Mouse (Mus musculus) liver, adult 2 months (tissue): ENCODE measurements around the gene Fgr. TPM values are rescaled to one million over a fixed set of nuclear protein-coding genes. Genes with fewer than 3 reads are reported as not detected.

Source experiments
- DNase-seq: peaks from one replicate; pipeline ENCODE4 v3.0.0-alpha.2; 2011; ENCODE audit warnings: low read depth, low spot score; ENCODE audit errors: extremely low read depth
- H3K27ac ChIP-seq: fragments of 200-500 bp; replicated peaks from 2 replicates; pipeline ENCODE4 v1.5.1; 2012; ENCODE audit warnings: low read depth, mild to moderate bottlenecking, control low read depth, inconsistent platforms, low read length; ENCODE audit not compliant: insufficient read depth
- H3K27me3 ChIP-seq: fragments of 200-500 bp; 2 replicates; pipeline ENCODE4 v1.6.1; 2012; ENCODE audit warnings: mild to moderate bottlenecking, moderate library complexity, low read length, inconsistent platforms; ENCODE audit not compliant: control insufficient read depth, insufficient read depth
- H3K36me3 ChIP-seq: fragments of 200-500 bp; 2 replicates; pipeline ENCODE4 v1.6.1; 2012; ENCODE audit warnings: low read length, inconsistent platforms; ENCODE audit not compliant: control insufficient read depth, insufficient read depth
- H3K4me1 ChIP-seq: fragments of 200-500 bp; 2 replicates; pipeline ENCODE4 v1.6.1; 2011; ENCODE audit warnings: low read length; ENCODE audit not compliant: control insufficient read depth, insufficient read depth
- H3K4me3 ChIP-seq: fragments of 200-500 bp; 2 replicates; pipeline ENCODE4 v1.5.1; 2011; ENCODE audit warnings: low read depth, mild to moderate bottlenecking, control low read depth, low read length, moderate library complexity; ENCODE audit not compliant: insufficient read depth
- H3K79me2 ChIP-seq: fragments of 200-500 bp; 2 replicates; pipeline ENCODE4 v1.6.1; 2012; ENCODE audit warnings: inconsistent platforms, mild to moderate bottlenecking, low read length, moderate library complexity; ENCODE audit not compliant: control insufficient read depth, insufficient read depth
- H3K9ac ChIP-seq: fragments of 200-500 bp; 2 replicates; pipeline ENCODE4 v1.6.1; 2012; ENCODE audit warnings: low read depth, mild to moderate bottlenecking, control low read depth, inconsistent platforms, low read length
- CTCF ChIP-seq: fragments of 200-500 bp; IDR thresholded peaks from 2 replicates; pipeline ENCODE4 v1.5.1; 2011; ENCODE audit warnings: low read depth, low read length, control low read depth
- POLR2A ChIP-seq: fragments of 200-500 bp; IDR thresholded peaks from 2 replicates; pipeline ENCODE4 v1.6.1; 2011; ENCODE audit warnings: low read length, control low read depth; ENCODE audit not compliant: insufficient read depth; ENCODE audit errors: extremely low read depth
- WGBS: fragments of 180-500 bp; shearing (Covaris S2); methylation state at CpG from one replicate; pipeline ENCODE4 v1.1.7; 2018; 5-methylcytosine and 5-hydroxymethylcytosine counted together
- polyA plus RNA-seq: library from polyadenylated mRNA; depleted of rRNA; stranded (reverse); fragments of >200 nt; gene quantifications from 2 replicates; pipeline ENCODE4 v1.2.3, GENCODE M21; 2012
- total RNA-seq: library from RNA; depleted of rRNA; stranded (reverse); fragments of >200 nt; gene quantifications from 2 replicates; pipeline ENCODE4 v1.2.3, GENCODE M21; 2014

Fgr gene
- total and polyA plus RNA-seq, 2 experiments = 1.3 to 1.6 TPM

- Histone ChIP-seq H3K36me3 (no peaks in the 10 kb centered on the region), H3K27ac (no peak overlapping the region), H3K9ac (no peak overlapping the region), H3K4me1 (peaks cover 8% of the 10 kb centered on the region), H3K27me3 (no peaks in the 10 kb centered on the region), H3K79me2 (peaks cover 34% of the 10 kb centered on the region), H3K4me3 (no peak overlapping the region)
- DNase-seq = peak; percentile 79
- 36% methylated on average over 6 of the region's 6 CpGs for WGBS
- TF ChIP-seq POLR2A (no peak), CTCF (no peak)
Observed at GRCm38 (mm10) chr4:133028875-133029274, 55.0 kb downstream of the Fgr start.

DNA sequence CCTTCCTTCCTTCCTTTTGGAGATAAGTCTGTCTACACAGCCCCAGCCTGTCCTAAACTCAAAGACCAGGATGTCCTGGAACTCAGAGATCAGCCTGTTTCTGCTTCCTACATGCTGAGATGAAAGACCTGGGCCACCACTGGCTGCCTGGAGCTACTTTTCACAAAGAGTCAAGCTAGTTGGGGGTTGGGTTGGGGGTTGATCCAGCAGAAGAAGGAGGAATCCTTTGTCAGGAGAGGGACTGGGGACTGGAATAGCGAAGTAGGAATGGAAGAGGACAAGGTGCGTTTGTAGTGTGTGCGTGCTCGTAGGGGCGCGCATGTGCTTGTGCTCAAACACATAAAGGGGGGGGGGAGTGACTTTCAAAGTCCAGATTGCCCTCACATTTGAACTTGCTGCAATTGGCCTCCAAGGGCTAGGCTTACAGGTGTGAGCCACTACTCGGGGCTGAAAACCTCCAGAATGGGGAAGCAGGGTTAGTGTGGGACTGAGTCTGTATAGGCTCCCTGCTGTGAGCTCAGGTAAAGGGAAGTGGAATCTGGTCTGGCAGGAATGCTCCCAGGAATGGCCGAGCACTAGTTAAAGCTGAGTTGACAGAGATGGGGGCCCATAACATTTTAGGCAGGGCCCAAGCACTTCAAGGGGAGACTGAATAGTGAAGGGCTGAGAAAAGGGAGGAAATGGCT lies 58.7 kb downstream of the Fgr start:
- H3K36me3 ChIP-seq = no peaks in the 10 kb centered on the region
- H3K79me2 ChIP-seq = peaks cover 20% of the 10 kb centered on the region; the same call in 1 of the 2 replicates
- 83% methylated on average over 8 of the region's 8 CpGs for WGBS
- H3K9ac ChIP-seq = no peak overlapping the region
- H3K4me3 ChIP-seq = no peak overlapping the region
- H3K27ac ChIP-seq = no peak overlapping the region
- no peaks in the 10 kb centered on the region for H3K27me3 ChIP-seq
- no peak for DNase-seq
- H3K4me1 ChIP-seq = peaks cover 23% of the 10 kb centered on the region
- no peak for TF ChIP-seq CTCF
- no peak for TF ChIP-seq POLR2A

DNA sequence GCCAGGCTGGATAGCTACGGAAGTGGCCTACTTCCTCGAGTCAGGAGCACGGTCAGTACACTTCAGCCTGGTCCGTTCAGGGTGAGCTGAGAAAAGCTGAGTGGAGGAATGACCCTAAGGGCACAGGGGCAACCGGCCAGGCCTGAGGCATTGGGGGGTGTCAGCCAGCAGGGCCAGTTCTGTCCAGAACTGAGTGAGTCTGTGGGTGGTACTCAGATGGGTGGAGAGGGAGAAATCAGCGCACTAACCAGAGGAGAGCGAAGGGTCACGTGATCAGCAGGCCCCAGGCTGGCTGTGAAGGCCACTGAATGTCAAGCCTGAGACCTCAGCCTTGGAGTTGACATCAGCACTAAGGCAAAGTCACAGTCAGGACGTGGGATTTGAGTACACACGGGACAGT lies 60.6 kb downstream of the Fgr start:
- no peak overlapping the region for H3K9ac ChIP-seq
- H3K36me3 ChIP-seq = no peaks in the 10 kb centered on the region
- no peaks in the 10 kb centered on the region for H3K27me3 ChIP-seq
- peaks cover 17% of the 10 kb centered on the region for H3K4me1 ChIP-seq
- H3K27ac ChIP-seq = no peak overlapping the region
- WGBS = 65% methylated on average over 10 of the region's 10 CpGs
- no peak for DNase-seq
- H3K4me3 ChIP-seq = no peak overlapping the region
- TF ChIP-seq POLR2A (no peak), CTCF (no peak)
- peaks cover 25% of the 10 kb centered on the region for H3K79me2 ChIP-seq

DNA sequence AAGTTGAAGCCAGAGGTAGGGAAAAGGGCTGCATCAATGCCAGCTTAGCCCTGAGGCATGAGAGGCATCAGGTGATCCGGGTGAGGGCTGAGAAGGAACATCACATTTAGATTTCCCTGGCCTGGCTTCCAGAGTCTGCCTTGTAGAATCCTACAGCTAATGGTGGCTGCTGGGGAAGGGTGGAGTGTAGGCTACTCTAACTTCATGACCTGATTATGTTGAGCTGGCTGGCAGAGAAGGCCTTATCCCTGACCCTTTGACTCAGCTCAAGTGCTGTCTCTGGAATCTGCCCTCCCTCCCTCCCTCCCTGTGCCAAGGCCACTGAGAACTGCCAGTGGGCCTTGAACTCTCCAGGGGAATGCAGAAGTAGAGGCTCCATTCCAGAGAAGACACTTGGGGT lies 61.6 kb downstream of the Fgr start:
- no peaks in the 10 kb centered on the region for H3K27me3 ChIP-seq
- H3K4me3 ChIP-seq = no peak overlapping the region
- TF ChIP-seq CTCF (no peak), POLR2A (no peak)

DNA sequence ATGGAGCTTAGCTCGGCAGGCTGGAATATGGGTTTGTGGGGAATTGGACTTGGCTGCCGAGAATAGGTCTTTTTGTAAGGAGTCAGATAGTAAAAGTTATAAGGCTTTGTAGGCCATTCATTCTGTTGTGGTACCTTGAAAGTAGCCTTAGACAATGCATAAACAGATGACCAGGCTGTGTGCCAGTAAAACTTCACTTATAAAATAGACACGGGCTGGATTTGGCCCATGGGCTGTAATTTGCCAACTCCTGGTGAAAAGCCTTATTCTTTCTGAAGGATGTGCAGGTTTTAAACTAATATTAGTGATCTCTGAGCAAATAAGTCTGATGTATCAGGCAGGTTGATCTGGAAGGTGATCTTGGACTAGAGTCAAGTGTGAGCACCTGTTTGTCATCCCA lies 62.1 kb downstream of the Fgr start:
- TF ChIP-seq POLR2A = no peak
- TF ChIP-seq CTCF = no peak
- DNase-seq = peak; percentile 50
- Histone ChIP-seq H3K27me3 (no peaks in the 10 kb centered on the region), H3K4me3 (no peak overlapping the region), H3K79me2 (peaks cover 27% of the 10 kb centered on the region), H3K4me1 (peaks cover 17% of the 10 kb centered on the region), H3K36me3 (no peaks in the 10 kb centered on the region), H3K9ac (no peak overlapping the region), H3K27ac (no peak overlapping the region)
- 51% methylated on average over 3 of the region's 3 CpGs for WGBS

More for the DNA sequence above, 61.6 kb downstream of the Fgr start:
- 76% methylated on average over 1 of the region's 1 CpGs for WGBS
- Histone ChIP-seq H3K27ac (no peak overlapping the region), H3K4me1 (peaks cover 17% of the 10 kb centered on the region), H3K36me3 (no peaks in the 10 kb centered on the region), H3K9ac (no peak overlapping the region), H3K79me2 (peaks cover 26% of the 10 kb centered on the region)
- peak; percentile 81 for DNase-seq

DNA sequence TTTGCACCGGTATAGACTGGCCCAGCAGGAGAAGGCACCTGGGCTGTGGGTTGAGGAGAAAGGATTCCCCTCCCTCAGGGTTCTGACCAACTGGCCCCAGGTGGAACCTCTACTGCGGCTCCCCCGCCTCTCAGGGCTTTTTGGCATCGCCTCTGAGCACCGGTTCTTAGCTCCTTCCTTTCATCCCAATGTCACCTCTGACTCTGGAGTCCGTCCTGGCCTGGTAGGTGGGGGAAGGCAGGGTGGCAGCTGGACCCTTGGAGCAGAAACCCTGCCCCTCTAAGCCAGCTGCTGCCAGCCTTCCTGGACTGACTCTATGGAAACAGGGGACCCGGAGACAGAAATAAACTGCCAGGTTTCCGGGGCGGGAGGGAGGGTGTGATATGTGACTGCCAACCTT lies 63.4 kb downstream of the Fgr start:
- Histone ChIP-seq H3K36me3 (no peaks in the 10 kb centered on the region), H3K4me1 (peaks cover 22% of the 10 kb centered on the region), H3K27ac (no peak overlapping the region), H3K9ac (no peak overlapping the region), H3K27me3 (no peaks in the 10 kb centered on the region), H3K79me2 (peaks cover 37% of the 10 kb centered on the region), H3K4me3 (no peak overlapping the region)
- no peak for TF ChIP-seq POLR2A
- no peak for TF ChIP-seq CTCF
- 65% methylated on average over 9 of the region's 9 CpGs for WGBS
- DNase-seq = no peak
